8 mouse cellular contexts compared by ENCODE assay signal in genomic region chr9:21352463-21353372, GRCm38 (mm10). TPM values are rescaled to one million over a fixed set of nuclear protein-coding genes. Genes with fewer than 3 reads are reported as not detected.
DNase-seq lines count a peak whose midpoint lies in the region; ATAC-seq and TF ChIP-seq lines count a peak whose summit lies in the region.

No protein-coding gene starts in this region.

- ATAC-seq in kidney, embryonic 14.5 days (ENCODE audit: low FRiP score, low TSS enrichment): peak; percentile 50; the same call in 1 of the 2 replicates
- peak; percentile 67 to 68 for ATAC-seq in hematopoietic stem cell, adult 5-6 weeks (replicated peaks in 1 of 2; ENCODE audit: insufficient read depth in 1 of 2, low FRiP score in 2 of 2, low TSS enrichment in 1 of 2, low read depth in 1 of 2, poor library complexity in 2 of 2, severe bottlenecking in 2 of 2)
- ATAC-seq in liver, postnatal 0 days: peak; percentile 61; the same call in 1 of the 2 replicates

- peaks cover 9% of the 10 kb centered on the region for H3K4me1 ChIP-seq in kidney, embryonic 14.5 days (ENCODE audit: control insufficient read depth, insufficient read depth, low read length)
- no peaks in the 10 kb centered on the region for H3K4me1 ChIP-seq in liver, postnatal 0 days (ENCODE audit: insufficient read depth)
- no peaks in the 10 kb centered on the region for H3K4me1 ChIP-seq in cerebellum, adult 2 months (ENCODE audit: control insufficient read depth, insufficient read depth, low read length)

- H3K4me2 ChIP-seq in kidney, embryonic 14.5 days (replicated peaks; ENCODE audit: low read depth, low read length): no peak overlapping the region
- no peak overlapping the region for H3K4me2 ChIP-seq in liver, postnatal 0 days (ENCODE audit: low read depth, low read length)

- no peak for TF ChIP-seq POLR2A in cerebellum, adult 2 months (IDR thresholded peaks at IDR 0.05; ENCODE audit: borderline replicate concordance, insufficient read depth, low read length)

- H3K4me3 ChIP-seq in kidney, embryonic 14.5 days (ENCODE audit: low read length): no peak overlapping the region
- no peak overlapping the region for H3K4me3 ChIP-seq in liver, postnatal 0 days (ENCODE audit: low read depth, low read length)
- H3K4me3 ChIP-seq in cerebellum, adult 2 months (replicated peaks; ENCODE audit: insufficient read depth, low read depth, low read length): no peak overlapping the region

- 36% methylated on average over 20 of the region's 20 CpGs for WGBS in kidney, embryonic 14.5 days
- 26% methylated on average over 20 of the region's 20 CpGs for WGBS in liver, postnatal 0 days (ENCODE audit: insufficient replicate concordance)
- WGBS in cerebellum, adult 2 months: 52% methylated on average over 20 of the region's 20 CpGs

- peak overlapping the region; percentile 23; the same call in 1 of the 2 replicates for H3K9ac ChIP-seq in kidney, embryonic 14.5 days (ENCODE audit: low read depth, low read length)
- no peak overlapping the region for H3K9ac ChIP-seq in liver, postnatal 0 days (replicated peaks)

- H3K9me3 ChIP-seq in kidney, embryonic 14.5 days (ENCODE audit: control insufficient read depth, low read length): no peaks in the 10 kb centered on the region
- H3K9me3 ChIP-seq in liver, postnatal 0 days (ENCODE audit: low read length): no peaks in the 10 kb centered on the region

- H3K36me3 ChIP-seq in kidney, embryonic 14.5 days (ENCODE audit: control insufficient read depth, insufficient read depth, low read length): peaks cover 40% of the 10 kb centered on the region
- peaks cover 8% of the 10 kb centered on the region; the same call in 1 of the 2 replicates for H3K36me3 ChIP-seq in liver, postnatal 0 days (replicated peaks; ENCODE audit: insufficient read depth, low read length)

- no peak for DNase-seq in kidney, postnatal 10 days
- peak; percentile 66 for DNase-seq in R1 (ENCODE audit: low read depth, low spot score)
- peak; percentile 30 for DNase-seq in liver, postnatal 0 days
- no peak for DNase-seq in retina, embryonic 14.5 days (ENCODE audit: low spot score)
- no peak for DNase-seq in cerebellum, adult 2 months
- DNase-seq in gastrocnemius, postnatal 25 days: no peak

- TF ChIP-seq EP300 in liver, postnatal 0 days (IDR thresholded peaks at IDR 0.05; ENCODE audit: low read depth): peak; percentile 48; the same call in 1 of the 2 replicates

- H3K27ac ChIP-seq in kidney, embryonic 14.5 days (ENCODE audit: low read depth, low read length): peak overlapping the region; percentile 20; the same call in 1 of the 2 replicates
- peak overlapping the region; percentile 25; the same call in 1 of the 2 replicates for H3K27ac ChIP-seq in liver, postnatal 0 days (ENCODE audit: low read depth)
- H3K27ac ChIP-seq in cerebellum, adult 2 months (ENCODE audit: insufficient read depth, low read length): no peak overlapping the region

- no peak for TF ChIP-seq CTCF in liver, postnatal 0 days (IDR thresholded peaks at IDR 0.05; ENCODE audit: low read depth)
- TF ChIP-seq CTCF in cerebellum, adult 2 months (IDR thresholded peaks at IDR 0.05; ENCODE audit: borderline replicate concordance, insufficient read depth, low read depth, low read length): no peak

- H3K27me3 ChIP-seq in kidney, embryonic 14.5 days (ENCODE audit: control insufficient read depth, insufficient read depth, low read length): no peaks in the 10 kb centered on the region
- no peaks in the 10 kb centered on the region for H3K27me3 ChIP-seq in liver, postnatal 0 days (ENCODE audit: insufficient read depth, low read length)
- no peaks in the 10 kb centered on the region for H3K27me3 ChIP-seq in cerebellum, adult 2 months (ENCODE audit: control insufficient read depth, insufficient read depth, low read length)

RNA-seq across cellular contexts. Expression of gene Ilf3, which starts 15.0 kb away (rescaled TPM):
- 122 and 235 TPM in 2 replicates for polyA plus RNA-seq in kidney, embryonic 14.5 days (2014; fragmentation: Nextera tagmentation; extraction: Ambion mirVana)
- total RNA-seq in hematopoietic stem cell, adult 5-6 weeks (2017): 98.6 and 163 TPM in 2 replicates
- 19.1 and 23.5 TPM in 2 replicates for polyA plus RNA-seq in liver, postnatal 0 days (2015; fragmentation: Nextera tagmentation; extraction: Ambion mirVana)
- polyA plus RNA-seq in cerebellum, adult 2 months (2012; rRNA removed): 81.0 and 81.1 TPM in 2 replicates
- total RNA-seq in gastrocnemius, postnatal 25 days (2021): 10 to 100 TPM; 17.9 to 19.2 TPM

RNA-seq across cellular contexts. Expression of gene Slc44a2, which starts 32.2 kb away (rescaled TPM):
- polyA plus RNA-seq in kidney, embryonic 14.5 days (2014; fragmentation: Nextera tagmentation; extraction: Ambion mirVana): 46.2 and 80.5 TPM in 2 replicates
- total RNA-seq in hematopoietic stem cell, adult 5-6 weeks (2017): 65.7 and 97.9 TPM in 2 replicates
- polyA plus RNA-seq in liver, postnatal 0 days (2015; fragmentation: Nextera tagmentation; extraction: Ambion mirVana): 12.8 and 14.4 TPM in 2 replicates
- 67.7 and 70.3 TPM in 2 replicates for polyA plus RNA-seq in cerebellum, adult 2 months (2012; rRNA removed)
- total RNA-seq in gastrocnemius, postnatal 25 days (2021): 100 to 1,000 TPM; 117 to 128 TPM

RNA-seq across cellular contexts. Expression of gene Ap1m2, which starts 40.6 kb away (rescaled TPM):
- polyA plus RNA-seq in kidney, embryonic 14.5 days (2014; fragmentation: Nextera tagmentation; extraction: Ambion mirVana): 33.7 and 36.0 TPM in 2 replicates
- 0.56 TPM in 1 of 2 replicates, not detected in the other for total RNA-seq in hematopoietic stem cell, adult 5-6 weeks (2017)
- 0.32 and 0.54 TPM in 2 replicates for polyA plus RNA-seq in liver, postnatal 0 days (2015; fragmentation: Nextera tagmentation; extraction: Ambion mirVana)
- 1.6 and 1.8 TPM in 2 replicates for polyA plus RNA-seq in cerebellum, adult 2 months (2012; rRNA removed)
- not detected for total RNA-seq in gastrocnemius, postnatal 25 days (2021)

RNA-seq across cellular contexts. Expression of gene Qtrt1, which starts 58.9 kb away (rescaled TPM):
- polyA plus RNA-seq in kidney, embryonic 14.5 days (2014; fragmentation: Nextera tagmentation; extraction: Ambion mirVana): 55.7 and 76.0 TPM in 2 replicates
- 19.3 and 23.4 TPM in 2 replicates for total RNA-seq in hematopoietic stem cell, adult 5-6 weeks (2017)
- 11.3 and 13.7 TPM in 2 replicates for polyA plus RNA-seq in liver, postnatal 0 days (2015; fragmentation: Nextera tagmentation; extraction: Ambion mirVana)
- 37.5 and 39.5 TPM in 2 replicates for polyA plus RNA-seq in cerebellum, adult 2 months (2012; rRNA removed)
- total RNA-seq in gastrocnemius, postnatal 25 days (2021): 1 to 10 TPM; 5.3 to 7.7 TPM

Comparison
In these comparisons a context has a peak if more than half of its experiments do, and no peak if none do; other contexts are left out.
1. DNase-seq: peak in R1 (single experiment) and liver, postnatal 0 days (single experiment); none in kidney, postnatal 10 days (single experiment), retina, embryonic 14.5 days (single experiment), cerebellum, adult 2 months (0 of 2) and gastrocnemius, postnatal 25 days (single experiment).
2. RNA of gene Ap1m2, which starts 40.6 kb away (polyA plus RNA-seq): 33.7 to 36.0 TPM in kidney, embryonic 14.5 days; 1.6 to 1.8 TPM in cerebellum, adult 2 months and 0.32 to 0.54 TPM in liver, postnatal 0 days; every median in the first group is over 10 times any median in the second.
3. Peak in every context shown above with its lines, with median percentiles within 50 percentile points of each other: ATAC-seq.